Mouse (Mus musculus): ENCODE measurements around the gene Rhoa. TPM values are rescaled to one million over a fixed set of nuclear protein-coding genes. Genes with fewer than 3 reads are reported as not detected.
"Not testable (repeated sequence)": the region's sequence is repeated elsewhere in the genome, so short reads cannot be mapped to it uniquely, and the experiment has no call there.

The Rhoa gene
- polyA plus RNA-seq, 1 experiment from 2014 or later = 556 TPM

DNA sequence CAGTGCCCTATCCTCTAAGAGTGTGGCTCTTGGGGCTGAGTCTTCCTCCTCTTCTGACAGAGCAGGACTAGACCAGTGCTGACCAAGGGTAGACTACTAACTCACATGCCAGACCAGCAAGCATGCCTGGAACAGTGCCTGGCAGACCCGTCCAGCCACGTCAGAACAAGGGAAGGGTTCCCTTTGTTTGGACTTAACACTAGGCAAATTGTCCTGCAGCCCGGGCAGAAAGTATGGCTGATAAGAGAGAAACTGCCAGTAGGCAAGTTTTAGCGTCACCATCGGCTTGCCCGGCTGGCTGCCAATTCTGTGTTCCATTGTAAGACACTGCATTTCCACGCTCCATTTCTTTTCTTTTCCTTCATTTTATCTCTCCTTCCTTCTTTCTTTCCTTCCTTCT is 38.2 kb upstream of the Rhoa start:
- H3K4me1 ChIP-seq (replicated peaks; ENCODE audit: control insufficient read depth, insufficient read depth, low read length) = peaks cover 32% of the 10 kb centered on the region
- no peak overlapping the region for H3K4me2 ChIP-seq (ENCODE audit: low read depth, low read length)
- H3K27ac ChIP-seq (ENCODE audit: low read length) = peak overlapping the region; percentile 51
- no peak overlapping the region for H3K4me3 ChIP-seq (ENCODE audit: low read length)
- no peaks in the 10 kb centered on the region for H3K36me3 ChIP-seq (ENCODE audit: control insufficient read depth, insufficient read depth, low read length)
- H3K27me3 ChIP-seq (ENCODE audit: control insufficient read depth, insufficient read depth, low read depth, low read length) = no peaks in the 10 kb centered on the region
- H3K9me3 ChIP-seq (ENCODE audit: control insufficient read depth, low read length) = no peaks in the 10 kb centered on the region
- ATAC-seq (ENCODE audit: low read depth) = no peak
- WGBS = 43% methylated on average over 7 of the region's 7 CpGs
- H3K9ac ChIP-seq (ENCODE audit: low read length) = no peak overlapping the region

DNA sequence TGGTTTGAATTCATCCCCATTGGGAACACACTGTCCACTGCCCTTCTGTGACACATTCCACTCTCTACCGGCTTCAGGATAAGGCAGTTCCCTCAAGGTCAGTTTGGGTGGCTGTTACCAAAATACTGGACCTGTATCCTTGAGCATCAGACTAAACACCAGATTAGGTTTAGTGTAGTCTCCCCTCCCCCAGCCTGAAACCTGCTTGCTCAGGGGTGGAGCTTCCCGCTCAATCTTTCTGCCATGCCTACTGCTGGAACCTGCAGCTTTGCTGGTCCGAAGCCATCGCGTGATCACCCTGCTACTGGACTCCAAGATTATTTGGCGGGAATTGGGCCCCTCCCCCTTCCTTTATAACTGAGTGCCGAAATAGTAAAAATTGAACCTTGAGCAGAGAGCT is 37.2 kb upstream of the Rhoa start:
- peaks cover 38% of the 10 kb centered on the region for H3K4me1 ChIP-seq (replicated peaks; ENCODE audit: control insufficient read depth, insufficient read depth, low read length)
- H3K9ac ChIP-seq (ENCODE audit: low read length); ATAC-seq (ENCODE audit: low read depth); H3K36me3 ChIP-seq (ENCODE audit: control insufficient read depth, insufficient read depth, low read length); H3K27ac ChIP-seq (ENCODE audit: low read length); H3K4me3 ChIP-seq (ENCODE audit: low read length); H3K27me3 ChIP-seq (ENCODE audit: control insufficient read depth, insufficient read depth, low read depth, low read length); H3K9me3 ChIP-seq (ENCODE audit: control insufficient read depth, low read length); H3K4me2 ChIP-seq (ENCODE audit: low read depth, low read length): not testable (repeated sequence)
- 75% methylated on average over 6 of the region's 7 CpGs for WGBS

DNA sequence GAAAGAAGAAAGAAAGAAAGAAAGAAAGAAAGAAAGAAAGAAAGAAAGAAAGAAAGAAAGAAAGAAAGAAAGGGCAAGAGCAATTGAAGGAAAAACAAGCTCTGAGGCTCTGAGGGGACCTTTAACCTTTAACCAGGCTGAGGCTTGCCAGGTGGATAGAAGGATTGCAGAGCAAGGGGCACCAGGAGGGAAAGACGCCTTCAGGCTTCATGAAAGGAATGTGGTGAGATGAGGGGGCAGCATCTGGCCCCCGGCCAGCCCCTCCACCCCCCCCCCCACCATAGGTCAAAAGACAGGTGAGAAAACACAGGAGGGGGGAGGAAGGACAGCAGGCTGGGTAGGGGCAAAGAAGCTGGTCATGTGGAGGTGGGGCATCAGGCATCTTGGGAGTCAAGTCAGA is 34.0 kb upstream of the Rhoa start:
- H3K27ac ChIP-seq (ENCODE audit: low read length) = no peak overlapping the region; the same call in 1 of the 2 replicates
- H3K4me1 ChIP-seq (replicated peaks; ENCODE audit: control insufficient read depth, insufficient read depth, low read length) = peaks cover 32% of the 10 kb centered on the region
- H3K4me3 ChIP-seq (ENCODE audit: low read length) = no peak overlapping the region
- no peaks in the 10 kb centered on the region for H3K36me3 ChIP-seq (ENCODE audit: control insufficient read depth, insufficient read depth, low read length)
- no peak overlapping the region for H3K4me2 ChIP-seq (ENCODE audit: low read depth, low read length)
- no peaks in the 10 kb centered on the region for H3K9me3 ChIP-seq (ENCODE audit: control insufficient read depth, low read length)
- no peaks in the 10 kb centered on the region for H3K27me3 ChIP-seq (ENCODE audit: control insufficient read depth, insufficient read depth, low read depth, low read length)
- ATAC-seq (ENCODE audit: low read depth) = no peak
- WGBS = 10% methylated on average over 2 of the region's 2 CpGs
- H3K9ac ChIP-seq (ENCODE audit: low read length) = no peak overlapping the region

DNA sequence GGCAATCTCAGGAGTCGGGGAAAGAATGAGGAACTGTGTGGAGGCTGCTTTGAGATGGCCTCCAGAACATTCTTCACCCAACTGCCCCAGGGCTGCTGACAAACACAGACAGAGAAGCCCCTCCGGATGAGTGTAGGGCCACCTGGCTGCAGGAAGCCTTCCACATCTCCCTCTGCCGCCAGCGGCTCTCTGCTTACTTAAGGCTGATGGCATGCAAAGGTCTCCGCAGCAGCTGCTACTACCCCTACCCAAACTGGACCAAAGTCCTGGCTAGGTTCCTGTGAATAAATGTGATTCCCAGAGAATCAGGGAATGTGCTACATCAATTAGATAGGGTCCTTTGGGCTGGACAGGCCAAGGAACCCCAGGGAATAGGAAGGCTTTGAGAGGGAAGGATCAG is 33.2 kb upstream of the Rhoa start:
- H3K9me3 ChIP-seq (ENCODE audit: control insufficient read depth, low read length) = no peaks in the 10 kb centered on the region
- H3K4me2 ChIP-seq (ENCODE audit: low read depth, low read length) = no peak overlapping the region
- 44% methylated on average over 5 of the region's 5 CpGs for WGBS
- no peaks in the 10 kb centered on the region for H3K36me3 ChIP-seq (ENCODE audit: control insufficient read depth, insufficient read depth, low read length)
- H3K27me3 ChIP-seq (ENCODE audit: control insufficient read depth, insufficient read depth, low read depth, low read length) = no peaks in the 10 kb centered on the region
- ATAC-seq (ENCODE audit: low read depth) = 0 out of 2 replicates have a peak, but pooled peaks have one; percentile 9
- peaks cover 27% of the 10 kb centered on the region for H3K4me1 ChIP-seq (replicated peaks; ENCODE audit: control insufficient read depth, insufficient read depth, low read length)
- no peak overlapping the region for H3K9ac ChIP-seq (ENCODE audit: low read length)
- H3K4me3 ChIP-seq (ENCODE audit: low read length) = no peak overlapping the region
- peak overlapping the region; percentile 70 for H3K27ac ChIP-seq (ENCODE audit: low read length)

DNA sequence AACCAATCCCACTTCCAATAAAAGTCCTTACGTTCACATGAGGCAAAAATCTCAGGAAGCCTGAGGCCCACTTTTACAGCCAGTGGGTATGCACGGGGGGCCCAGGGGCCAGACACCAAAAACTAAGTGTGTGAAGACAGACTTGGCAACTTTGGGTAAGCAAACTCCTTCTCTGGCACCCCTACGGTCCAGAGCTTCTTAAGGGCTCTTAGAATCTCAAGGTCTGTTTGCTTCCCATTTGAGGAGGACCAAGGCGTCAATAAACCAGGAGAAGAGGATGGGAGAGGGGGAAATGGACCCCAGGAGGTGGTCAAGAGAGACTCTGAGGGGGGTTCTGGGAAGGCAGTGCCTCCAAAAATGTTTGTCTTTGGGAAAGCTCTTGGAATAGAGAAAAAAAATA is 32.4 kb upstream of the Rhoa start:
- H3K27me3 ChIP-seq (ENCODE audit: control insufficient read depth, insufficient read depth, low read depth, low read length) = no peaks in the 10 kb centered on the region
- H3K4me3 ChIP-seq (ENCODE audit: low read length) = no peak overlapping the region
- peaks cover 26% of the 10 kb centered on the region for H3K4me1 ChIP-seq (replicated peaks; ENCODE audit: control insufficient read depth, insufficient read depth, low read length)
- peak overlapping the region; percentile 70 for H3K27ac ChIP-seq (ENCODE audit: low read length)
- ATAC-seq (ENCODE audit: low read depth) = peak; percentile 40; the same call in 1 of the 2 replicates
- no peaks in the 10 kb centered on the region for H3K36me3 ChIP-seq (ENCODE audit: control insufficient read depth, insufficient read depth, low read length)
- no peak overlapping the region for H3K9ac ChIP-seq (ENCODE audit: low read length)
- 31% methylated on average over 4 of the region's 4 CpGs for WGBS
- H3K4me2 ChIP-seq (ENCODE audit: low read depth, low read length) = no peak overlapping the region
- H3K9me3 ChIP-seq (ENCODE audit: control insufficient read depth, low read length) = no peaks in the 10 kb centered on the region

DNA sequence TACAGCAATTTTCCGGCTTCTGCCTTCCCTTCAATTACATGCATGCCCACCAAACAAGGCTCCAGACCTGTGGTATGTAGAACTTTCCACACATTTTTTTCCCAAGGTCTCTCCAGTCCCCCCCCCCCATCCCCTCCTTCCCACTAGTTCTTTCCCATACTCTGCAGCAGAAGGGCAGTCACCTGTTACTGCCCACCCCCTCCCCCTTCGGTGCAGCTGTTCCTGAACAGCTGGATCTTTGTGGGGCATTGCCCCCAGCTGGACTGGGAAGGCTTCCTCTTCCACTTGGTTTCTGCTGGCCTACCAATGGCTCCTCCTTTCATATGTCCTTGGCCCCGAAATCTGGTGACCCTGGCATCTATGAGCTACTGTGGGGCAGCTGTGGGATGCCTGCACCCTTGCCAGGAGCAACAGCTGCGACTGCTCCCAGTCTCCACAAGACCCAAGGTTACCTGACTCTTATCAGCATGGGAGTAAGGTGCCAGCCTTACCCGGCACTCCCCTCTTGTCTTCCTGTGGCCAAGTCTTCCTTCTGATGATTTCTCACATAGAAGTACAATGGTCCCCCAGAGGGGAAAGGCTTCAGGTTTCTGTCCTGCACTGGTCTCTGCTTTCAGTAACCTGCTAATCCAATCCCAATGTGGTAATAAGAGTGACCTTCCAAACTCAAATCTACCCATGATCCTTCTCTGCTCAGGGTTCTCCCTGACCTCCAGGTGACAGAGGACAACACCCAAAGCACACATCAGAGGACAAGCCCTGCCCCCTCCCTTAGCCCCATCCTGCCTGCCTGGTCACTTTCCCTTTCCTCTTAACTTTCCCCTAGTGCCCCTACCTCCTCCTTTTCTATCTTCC is 31.2 kb upstream of the Rhoa start:
- Histone ChIP-seq H3K9ac (ENCODE audit: low read length) (no peak overlapping the region), H3K4me2 (ENCODE audit: low read depth, low read length) (no peak overlapping the region), H3K4me3 (ENCODE audit: low read length) (no peak overlapping the region), H3K27ac (ENCODE audit: low read length) (peak overlapping the region; percentile 70), H3K27me3 (ENCODE audit: control insufficient read depth, insufficient read depth, low read depth, low read length) (no peaks in the 10 kb centered on the region), H3K9me3 (ENCODE audit: control insufficient read depth, low read length) (no peaks in the 10 kb centered on the region), H3K36me3 (ENCODE audit: control insufficient read depth, insufficient read depth, low read length) (no peaks in the 10 kb centered on the region), H3K4me1 (replicated peaks; ENCODE audit: control insufficient read depth, insufficient read depth, low read length) (peaks cover 26% of the 10 kb centered on the region)
- 60% methylated on average over 5 of the region's 5 CpGs for WGBS
- no peak for ATAC-seq (ENCODE audit: low read depth)

DNA sequence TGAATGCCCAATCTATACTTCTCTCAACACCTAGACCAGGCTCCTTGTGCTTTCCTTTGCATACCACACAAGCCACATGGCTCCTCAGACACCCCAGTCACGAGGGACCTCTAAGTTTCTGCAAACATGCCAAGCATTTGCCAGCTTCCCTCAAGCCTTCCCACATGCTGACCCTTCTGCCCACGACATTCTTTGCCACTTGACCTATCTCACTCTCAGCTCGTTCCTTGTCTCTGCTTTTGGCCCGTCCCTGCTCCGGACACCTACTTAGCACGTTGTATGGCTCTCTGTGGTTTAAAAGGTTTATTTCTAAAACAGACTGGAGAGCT is 30.6 kb upstream of the Rhoa start:
- Histone ChIP-seq H3K4me1 (replicated peaks; ENCODE audit: control insufficient read depth, insufficient read depth, low read length) (peaks cover 30% of the 10 kb centered on the region), H3K4me2 (ENCODE audit: low read depth, low read length) (no peak overlapping the region), H3K27me3 (ENCODE audit: control insufficient read depth, insufficient read depth, low read depth, low read length) (no peaks in the 10 kb centered on the region), H3K36me3 (ENCODE audit: control insufficient read depth, insufficient read depth, low read length) (no peaks in the 10 kb centered on the region), H3K4me3 (ENCODE audit: low read length) (no peak overlapping the region), H3K9ac (ENCODE audit: low read length) (no peak overlapping the region), H3K9me3 (ENCODE audit: control insufficient read depth, low read length) (no peaks in the 10 kb centered on the region), H3K27ac (ENCODE audit: low read length) (peak overlapping the region; percentile 70)
- 10% methylated on average over 6 of the region's 6 CpGs for WGBS
- ATAC-seq (ENCODE audit: low read depth) = peak; percentile 70

DNA sequence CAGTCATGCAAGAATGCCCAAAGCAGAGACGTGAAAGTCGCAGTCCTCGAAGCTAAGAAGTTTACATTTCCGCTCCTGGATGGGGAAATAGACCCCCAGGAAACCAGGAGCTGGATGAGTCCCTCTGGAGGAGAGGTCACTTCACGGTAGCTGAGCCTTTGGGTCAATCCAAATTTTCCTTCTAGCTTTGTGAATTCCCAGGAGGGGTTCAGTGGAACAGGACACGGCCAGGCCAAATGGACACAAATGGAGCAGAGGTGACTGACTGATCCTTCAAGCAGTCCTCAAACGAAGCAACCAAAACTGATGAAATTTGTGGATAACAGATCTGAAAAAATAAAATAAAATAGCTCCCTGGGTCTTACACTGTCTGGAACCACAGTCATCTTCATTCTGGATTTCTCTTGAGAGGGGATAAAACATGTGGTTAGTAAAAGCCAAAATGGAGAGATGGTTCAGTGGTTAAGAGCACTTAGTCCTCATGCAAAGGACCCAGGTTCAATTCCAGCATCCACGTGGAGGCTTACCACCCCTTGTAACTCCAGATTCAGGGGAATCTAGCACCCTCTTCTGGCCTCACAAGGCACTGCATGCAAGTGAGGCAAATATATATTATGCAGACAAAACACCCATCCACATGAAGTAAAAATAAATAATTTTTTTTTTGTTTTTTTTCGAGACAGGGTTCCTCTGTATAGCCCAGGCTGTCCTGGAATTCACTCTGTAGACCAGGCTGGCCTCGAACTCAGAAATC is 27.1 kb upstream of the Rhoa start:
- Histone ChIP-seq H3K4me1 (replicated peaks; ENCODE audit: control insufficient read depth, insufficient read depth, low read length) (peaks cover 18% of the 10 kb centered on the region), H3K4me3 (ENCODE audit: low read length) (no peak overlapping the region), H3K4me2 (ENCODE audit: low read depth, low read length) (no peak overlapping the region), H3K36me3 (ENCODE audit: control insufficient read depth, insufficient read depth, low read length) (no peaks in the 10 kb centered on the region), H3K9me3 (ENCODE audit: control insufficient read depth, low read length) (no peaks in the 10 kb centered on the region), H3K27me3 (ENCODE audit: control insufficient read depth, insufficient read depth, low read depth, low read length) (no peaks in the 10 kb centered on the region), H3K9ac (ENCODE audit: low read length) (no peak overlapping the region), H3K27ac (ENCODE audit: low read length) (no peak overlapping the region)
- WGBS = 63% methylated on average over 10 of the region's 10 CpGs
- ATAC-seq (ENCODE audit: low read depth) = no peak

DNA sequence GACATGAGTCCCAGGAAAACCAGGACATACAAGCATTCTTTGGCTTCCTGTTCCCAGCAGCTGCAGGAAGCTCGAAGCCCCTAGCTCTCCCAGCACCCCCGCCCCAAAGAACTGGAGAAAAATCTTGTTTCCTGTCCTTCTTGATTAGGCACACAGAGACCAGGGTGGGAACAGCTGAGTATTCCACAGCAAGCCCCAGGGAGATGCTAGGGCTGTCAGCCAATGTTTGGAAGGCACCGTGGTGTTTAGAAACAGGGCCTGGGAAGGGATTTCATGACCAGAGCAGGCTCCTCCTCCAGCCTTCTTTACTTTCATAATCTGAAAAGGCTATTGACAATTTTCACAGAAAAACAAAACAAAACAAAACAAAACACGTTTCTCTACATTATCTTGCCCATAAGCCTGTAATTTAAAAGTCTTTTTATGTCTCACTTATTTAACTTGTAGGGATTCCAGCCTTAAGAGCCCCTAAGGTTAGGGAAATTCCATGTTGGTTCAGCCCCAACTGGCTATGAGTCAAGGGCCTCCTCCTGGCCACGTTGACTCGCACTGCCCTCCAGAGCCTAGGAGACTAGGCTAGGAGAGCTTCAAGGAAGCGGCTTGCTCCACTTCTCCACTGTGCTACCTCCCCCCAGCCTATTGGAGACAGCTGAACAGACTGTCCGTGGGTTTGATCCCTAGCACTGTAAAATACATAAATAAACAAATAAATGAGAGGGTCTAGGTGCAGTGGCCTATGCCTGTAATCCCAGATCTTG is 25.7 kb upstream of the Rhoa start:
- no peaks in the 10 kb centered on the region for H3K9me3 ChIP-seq (ENCODE audit: control insufficient read depth, low read length)
- H3K27me3 ChIP-seq (ENCODE audit: control insufficient read depth, insufficient read depth, low read depth, low read length) = no peaks in the 10 kb centered on the region
- no peaks in the 10 kb centered on the region for H3K36me3 ChIP-seq (ENCODE audit: control insufficient read depth, insufficient read depth, low read length)
- 13% methylated on average over 8 of the region's 8 CpGs for WGBS
- peak overlapping the region; percentile 77 for H3K27ac ChIP-seq (ENCODE audit: low read length)
- H3K4me3 ChIP-seq (ENCODE audit: low read length) = no peak overlapping the region
- peak; percentile 91 for ATAC-seq (ENCODE audit: low read depth)
- H3K4me2 ChIP-seq (ENCODE audit: low read depth, low read length) = no peak overlapping the region
- H3K9ac ChIP-seq (ENCODE audit: low read length) = no peak overlapping the region
- H3K4me1 ChIP-seq (replicated peaks; ENCODE audit: control insufficient read depth, insufficient read depth, low read length) = peaks cover 8% of the 10 kb centered on the region
